Mouse (Mus musculus) liver, embryonic 14.5 days (tissue): ENCODE results near the gene Aatf.

Experiments used
- CTCF ChIP-seq: IDR thresholded peaks from 2 replicates; pipeline ENCODE4 v1.5.1; 2016; ENCODE audit warnings: antibody characterized with exemption, low read depth, control low read depth
- EP300 ChIP-seq: IDR thresholded peaks from 2 replicates; pipeline ENCODE4 v1.6.1; 2016; ENCODE audit warnings: antibody characterized with exemption, low read depth

DNA sequence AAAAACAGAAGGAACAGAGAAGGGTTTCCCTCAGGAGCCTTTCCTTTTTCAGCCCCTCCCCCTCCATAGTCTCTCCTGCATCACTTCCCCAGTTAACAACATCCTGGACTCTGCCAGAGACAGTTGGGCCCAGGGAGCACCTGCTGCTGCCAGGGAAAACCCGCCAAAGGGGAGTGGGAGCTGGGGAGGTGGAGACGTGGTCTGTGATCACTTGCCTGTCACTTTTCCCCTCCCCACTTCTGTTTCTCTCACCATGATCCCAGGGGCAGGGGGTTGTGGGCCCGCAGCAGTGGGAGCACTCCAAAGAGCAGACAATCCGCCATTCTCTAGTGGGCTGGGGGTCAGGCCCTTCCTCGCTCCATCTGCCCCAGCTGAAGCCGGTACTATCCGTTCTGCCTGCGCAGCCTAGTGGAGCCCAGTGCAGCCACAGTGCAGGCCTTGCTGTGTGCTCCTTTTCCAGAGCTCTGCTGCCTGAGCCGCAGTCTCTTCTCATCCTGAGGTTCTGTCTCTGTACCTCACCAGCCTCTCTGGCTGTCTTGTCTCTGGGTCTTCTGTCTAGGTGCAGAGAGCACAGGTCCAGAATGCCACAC lies 49.5 kb upstream of the Aatf start:
- TF ChIP-seq EP300: no peak
- TF ChIP-seq CTCF: no peak
